Mouse (Mus musculus) layer of hippocampus, adult 18-20 months (tissue): ENCODE data around the gene Fcmr. TPM values are rescaled to one million over a fixed set of nuclear protein-coding genes. Genes with fewer than 3 reads are reported as not detected.

Experiments used
- DNase-seq, 2 experiments: peaks; one replicate each; pipeline ENCODE4 v3.0.0; 2022; ENCODE audit warnings: low spot score in 2 of 2
- long read RNA-seq: library from polyadenylated mRNA; stranded (forward); transcript quantifications from one replicate; pipeline ENCODE4 v2.0.0, GENCODE M21; 2021
- total RNA-seq, 2 experiments: library from RNA; stranded (reverse); gene quantifications; 2 replicates each; pipeline ENCODE4 v1.2.3; 2021

The Fcmr gene
- total RNA-seq = not detected
- long read RNA-seq = 0 reads

GRCm38 (mm10) chr1:130865541-130866221, at the start of gene Fcmr:
Gene Fcmr (plus strand): TSS chr1:130865669.
- no peak for DNase-seq

GRCm38 (mm10) chr1:130819737-130820136, 45.7 kb upstream of the Fcmr start:
- DNase-seq = no peak

GRCm38 (mm10) chr1:130820316-130821148, 44.9 kb upstream of the Fcmr start:
- DNase-seq = no peak

- DNase-seq = no peak
Observed at GRCm38 (mm10) chr1:130821149-130821471, 44.4 kb upstream of the Fcmr start.

- no peak for DNase-seq
Observed at GRCm38 (mm10) chr1:130821911-130822625, 43.4 kb upstream of the Fcmr start.

- DNase-seq = no peak
Observed at GRCm38 (mm10) chr1:130826448-130826847, 39.0 kb upstream of the Fcmr start, which contains the start of gene Pigr. Gene Pigr (plus strand): TSS chr1:130826684.

GRCm38 (mm10) chr1:130828656-130829055, 36.8 kb upstream of the Fcmr start:
- DNase-seq = no peak

- DNase-seq = no peak
Observed at GRCm38 (mm10) chr1:130829906-130830830, 35.3 kb upstream of the Fcmr start.

GRCm38 (mm10) chr1:130832230-130833149, 33.0 kb upstream of the Fcmr start:
- DNase-seq = no peak

- peak; percentile 7 to 69 for DNase-seq
Observed at GRCm38 (mm10) chr1:130835161-130835936, 30.1 kb upstream of the Fcmr start.

GRCm38 (mm10) chr1:130838288-130838687, 27.2 kb upstream of the Fcmr start:
- DNase-seq = peak in 1 of 2 experiments; percentile 8

GRCm38 (mm10) chr1:130840599-130841379, 24.7 kb upstream of the Fcmr start:
- no peak for DNase-seq

GRCm38 (mm10) chr1:130841621-130842020, 23.8 kb upstream of the Fcmr start:
- no peak for DNase-seq

GRCm38 (mm10) chr1:130844516-130844915, 21.0 kb upstream of the Fcmr start:
- no peak for DNase-seq

GRCm38 (mm10) chr1:130849530-130850214, 15.8 kb upstream of the Fcmr start:
- peak in 1 of 2 experiments; percentile 9 for DNase-seq

GRCm38 (mm10) chr1:130850405-130850804, 15.1 kb upstream of the Fcmr start:
- DNase-seq = no peak

- no peak for DNase-seq
Observed at GRCm38 (mm10) chr1:130854819-130855218, 10.7 kb upstream of the Fcmr start.
